Mouse (Mus musculus): ENCODE measurements around the gene Hmcn2. TPM values are rescaled to one million over a fixed set of nuclear protein-coding genes. Genes with fewer than 3 reads are reported as not detected.
A peak's percentile ranks its signal among the peaks of the same experiment; 100 is the strongest.

The Hmcn2 gene
- polyA plus RNA-seq, 1 experiment from 2014 or later = 0.17 TPM

DNA sequence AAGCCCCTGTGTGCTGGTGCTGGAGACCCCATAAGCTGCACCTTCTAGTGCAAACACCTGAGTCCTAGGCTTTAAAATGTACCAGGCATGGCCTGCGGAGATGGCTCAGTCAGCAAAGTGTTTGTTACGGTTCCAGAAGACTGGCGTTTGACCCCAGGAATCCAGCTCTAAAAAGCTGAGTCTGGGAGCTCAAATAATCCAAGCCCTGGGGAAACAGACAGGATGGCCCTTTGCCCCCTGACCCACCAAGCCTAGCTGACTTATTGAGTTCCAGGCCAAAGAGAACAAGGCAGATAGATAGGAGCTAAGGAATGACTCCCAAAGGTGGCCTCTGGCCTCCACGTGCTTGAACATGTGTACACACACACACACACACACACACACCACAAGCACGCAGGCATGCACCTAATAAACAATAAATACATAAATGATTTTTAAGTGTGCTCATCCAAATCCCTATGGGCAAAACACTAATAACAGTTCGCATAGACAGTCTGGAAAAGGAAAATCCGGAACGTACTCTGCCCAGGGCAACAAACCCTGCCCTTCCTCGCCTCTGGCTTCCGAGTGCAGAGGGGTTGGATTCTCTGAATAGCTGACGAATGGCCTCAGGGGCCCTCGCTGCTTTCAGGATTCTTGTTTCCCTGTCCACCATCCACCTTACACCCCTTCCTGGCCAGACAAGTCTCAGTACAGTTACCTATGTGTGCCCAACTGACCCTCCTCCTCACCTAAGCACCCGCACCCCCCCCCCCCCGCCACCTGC, 123.4 kb downstream of the Hmcn2 start:
- no peaks in the 10 kb centered on the region for H3K9me3 ChIP-seq (ENCODE audit: control insufficient read depth, low read length)

DNA sequence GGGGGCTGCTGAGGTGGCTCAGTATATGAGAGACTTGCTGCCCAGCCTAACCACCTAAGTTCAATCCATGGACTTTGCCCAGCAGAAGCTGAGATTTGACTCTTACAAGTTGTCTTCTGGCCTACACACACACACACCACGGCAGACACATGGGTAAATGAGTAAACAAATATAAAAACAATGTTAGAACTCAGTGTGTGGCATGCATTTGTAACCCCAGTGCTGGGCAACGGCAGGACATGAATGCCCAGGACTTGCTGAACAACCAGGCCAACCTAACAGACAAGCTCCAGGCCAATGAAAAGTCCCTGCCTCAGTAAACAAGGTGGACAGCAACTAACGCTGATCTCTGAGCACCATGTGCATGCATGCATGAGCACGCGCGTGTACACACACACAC, 125.4 kb downstream of the Hmcn2 start:
- Histone ChIP-seq H3K9ac (replicated peaks; ENCODE audit: low read depth, low read length) (no peak overlapping the region), H3K4me2 (ENCODE audit: low read depth, low read length) (no peak overlapping the region), H3K27ac (ENCODE audit: low read depth, low read length) (no peak overlapping the region), H3K4me1 (ENCODE audit: control insufficient read depth, insufficient read depth, low read length) (no peaks in the 10 kb centered on the region), H3K27me3 (ENCODE audit: control insufficient read depth, insufficient read depth, low read length) (no peaks in the 10 kb centered on the region; the same call in 1 of the 2 replicates), H3K9me3 (ENCODE audit: control insufficient read depth, low read length) (no peaks in the 10 kb centered on the region), H3K4me3 (ENCODE audit: low read depth, low read length) (no peak overlapping the region), H3K36me3 (ENCODE audit: control insufficient read depth, insufficient read depth, low read length) (no peaks in the 10 kb centered on the region)
- WGBS = 84% methylated on average over 6 of the region's 6 CpGs
- no peak for ATAC-seq (ENCODE audit: low read depth)

More for the DNA sequence above, 123.4 kb downstream of the Hmcn2 start:
- ATAC-seq (ENCODE audit: low read depth) = no peak
- Histone ChIP-seq H3K4me2 (ENCODE audit: low read depth, low read length) (no peak overlapping the region), H3K9ac (replicated peaks; ENCODE audit: low read depth, low read length) (no peak overlapping the region), H3K4me3 (ENCODE audit: low read depth, low read length) (no peak overlapping the region), H3K27me3 (ENCODE audit: control insufficient read depth, insufficient read depth, low read length) (no peaks in the 10 kb centered on the region; the same call in 1 of the 2 replicates), H3K36me3 (ENCODE audit: control insufficient read depth, insufficient read depth, low read length) (no peaks in the 10 kb centered on the region), H3K27ac (ENCODE audit: low read depth, low read length) (no peak overlapping the region), H3K4me1 (ENCODE audit: control insufficient read depth, insufficient read depth, low read length) (no peaks in the 10 kb centered on the region)
- WGBS = 59% methylated on average over 13 of the region's 14 CpGs

DNA sequence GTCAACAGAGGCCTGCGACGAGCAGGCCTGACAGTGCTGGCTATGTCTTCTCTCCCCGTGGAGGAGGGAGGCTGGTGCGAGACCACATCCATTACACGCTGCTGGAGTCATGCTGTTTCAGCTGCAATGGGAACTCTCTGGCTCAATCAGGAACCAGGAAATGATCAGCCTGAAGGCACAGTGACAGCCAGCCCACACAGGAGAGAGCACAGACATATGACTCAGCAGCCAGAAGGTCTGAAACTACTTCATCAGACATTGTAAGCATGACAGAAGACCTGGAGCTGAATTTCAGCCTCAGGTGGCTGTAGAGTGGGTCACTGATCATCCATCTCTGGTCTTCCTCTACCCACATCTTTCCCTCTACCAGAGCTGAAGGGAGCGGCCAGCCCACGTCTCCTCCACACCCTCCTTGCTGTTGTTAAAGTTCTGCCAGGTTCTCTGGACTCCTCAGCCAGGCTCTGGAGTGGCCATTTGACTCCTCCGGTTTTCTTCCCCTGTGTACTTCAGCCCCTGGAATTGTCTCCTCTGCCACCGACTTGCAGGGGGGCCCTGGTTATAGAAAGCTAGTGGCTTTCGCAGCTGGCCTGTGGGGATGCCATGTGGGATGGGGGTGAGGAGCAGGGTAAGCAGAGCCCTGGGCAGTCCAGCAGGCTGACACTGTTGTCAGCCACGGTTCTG, 128.4 kb downstream of the Hmcn2 start:
- Histone ChIP-seq H3K4me1 (ENCODE audit: control insufficient read depth, insufficient read depth, low read length) (no peaks in the 10 kb centered on the region), H3K9me3 (ENCODE audit: control insufficient read depth, low read length) (no peaks in the 10 kb centered on the region), H3K27ac (ENCODE audit: low read depth, low read length) (no peak overlapping the region), H3K4me3 (ENCODE audit: low read depth, low read length) (no peak overlapping the region), H3K27me3 (ENCODE audit: control insufficient read depth, insufficient read depth, low read length) (no peaks in the 10 kb centered on the region), H3K4me2 (ENCODE audit: low read depth, low read length) (no peak overlapping the region), H3K36me3 (ENCODE audit: control insufficient read depth, insufficient read depth, low read length) (no peaks in the 10 kb centered on the region), H3K9ac (replicated peaks; ENCODE audit: low read depth, low read length) (no peak overlapping the region)
- 48% methylated on average over 11 of the region's 11 CpGs for WGBS
- no peak; the same call in 1 of the 2 replicates for ATAC-seq (ENCODE audit: low read depth)

DNA sequence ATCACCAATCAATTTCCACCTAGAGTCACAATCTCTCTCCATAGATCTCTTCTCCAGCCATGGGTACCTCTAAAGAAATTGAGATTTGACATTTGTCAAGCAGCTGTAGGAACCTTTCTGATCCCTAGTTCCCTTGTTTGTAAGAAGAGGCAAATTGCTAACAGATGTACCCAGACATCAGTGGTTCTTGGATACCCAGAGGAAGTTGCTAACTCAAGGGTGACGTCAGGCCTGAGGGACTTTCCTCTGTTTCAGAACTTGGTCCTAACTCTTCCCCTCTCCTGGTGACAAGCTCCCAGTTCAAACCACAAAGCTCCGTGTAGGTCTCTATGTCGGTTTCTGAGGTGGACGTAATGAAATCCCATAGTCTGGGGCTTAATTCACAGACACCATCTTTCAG, 131.8 kb downstream of the Hmcn2 start:
- Histone ChIP-seq H3K4me2 (ENCODE audit: low read depth, low read length) (no peak overlapping the region), H3K27ac (ENCODE audit: low read depth, low read length) (no peak overlapping the region), H3K4me1 (ENCODE audit: control insufficient read depth, insufficient read depth, low read length) (peaks cover 15% of the 10 kb centered on the region), H3K9me3 (ENCODE audit: control insufficient read depth, low read length) (no peaks in the 10 kb centered on the region), H3K36me3 (ENCODE audit: control insufficient read depth, insufficient read depth, low read length) (no peaks in the 10 kb centered on the region), H3K4me3 (ENCODE audit: low read depth, low read length) (no peak overlapping the region), H3K9ac (replicated peaks; ENCODE audit: low read depth, low read length) (no peak overlapping the region), H3K27me3 (ENCODE audit: control insufficient read depth, insufficient read depth, low read length) (no peaks in the 10 kb centered on the region)
- no peak for ATAC-seq (ENCODE audit: low read depth)
- WGBS = 82% methylated on average over 4 of the region's 4 CpGs

DNA sequence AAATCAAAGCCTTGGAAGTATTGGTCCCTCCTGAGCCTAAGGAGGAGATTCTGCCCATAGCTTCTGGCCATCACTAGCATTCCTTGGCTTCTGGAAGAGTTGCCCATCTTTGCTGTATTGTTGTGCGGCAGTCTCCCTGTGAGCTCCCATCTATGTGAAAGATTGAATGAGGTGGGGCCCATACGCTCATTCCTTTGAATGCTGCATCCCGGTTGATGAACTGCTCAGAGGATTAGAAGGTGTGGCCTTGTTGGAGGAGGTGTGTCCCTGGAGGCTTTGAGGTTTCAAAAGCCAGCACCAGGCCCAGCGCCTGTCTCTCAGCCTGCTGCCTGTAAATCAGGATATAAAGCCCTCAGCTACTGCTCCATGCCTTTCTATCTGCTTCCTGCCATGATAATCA, 132.2 kb downstream of the Hmcn2 start:
- no peak overlapping the region for H3K27ac ChIP-seq (ENCODE audit: low read depth, low read length)
- no peak overlapping the region for H3K4me3 ChIP-seq (ENCODE audit: low read depth, low read length)
- peaks cover 15% of the 10 kb centered on the region for H3K4me1 ChIP-seq (ENCODE audit: control insufficient read depth, insufficient read depth, low read length)
- ATAC-seq (ENCODE audit: low read depth) = no peak
- no peaks in the 10 kb centered on the region for H3K36me3 ChIP-seq (ENCODE audit: control insufficient read depth, insufficient read depth, low read length)
- WGBS = 58% methylated on average over 4 of the region's 4 CpGs
- H3K9me3 ChIP-seq (ENCODE audit: control insufficient read depth, low read length) = no peaks in the 10 kb centered on the region
- H3K27me3 ChIP-seq (ENCODE audit: control insufficient read depth, insufficient read depth, low read length) = no peaks in the 10 kb centered on the region
- no peak overlapping the region for H3K9ac ChIP-seq (replicated peaks; ENCODE audit: low read depth, low read length)
- no peak overlapping the region for H3K4me2 ChIP-seq (ENCODE audit: low read depth, low read length)

DNA sequence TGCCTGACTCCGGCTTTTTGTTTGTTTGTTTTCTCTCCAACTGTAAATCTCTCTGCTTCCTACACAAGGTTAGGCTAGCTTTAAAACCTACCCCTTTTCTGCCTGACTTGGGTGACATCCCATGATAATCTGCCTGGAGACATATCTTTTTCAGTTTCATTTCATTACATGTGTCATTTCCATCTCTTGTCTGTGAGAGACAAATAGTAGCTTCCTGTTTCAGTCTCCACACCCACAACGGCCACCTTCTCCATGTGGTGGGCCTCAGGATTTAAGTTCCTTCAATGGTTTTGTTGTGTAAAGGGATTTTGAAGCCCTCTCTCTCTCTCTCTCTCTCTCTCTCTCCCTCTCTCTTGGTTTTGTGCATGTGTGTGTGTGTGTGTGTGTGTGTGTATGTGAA, 133.3 kb downstream of the Hmcn2 start:
- Histone ChIP-seq H3K9ac (replicated peaks; ENCODE audit: low read depth, low read length) (no peak overlapping the region), H3K27ac (ENCODE audit: low read depth, low read length) (no peak overlapping the region), H3K4me1 (ENCODE audit: control insufficient read depth, insufficient read depth, low read length) (peaks cover 15% of the 10 kb centered on the region), H3K4me2 (ENCODE audit: low read depth, low read length) (no peak overlapping the region), H3K9me3 (ENCODE audit: control insufficient read depth, low read length) (no peaks in the 10 kb centered on the region), H3K36me3 (ENCODE audit: control insufficient read depth, insufficient read depth, low read length) (no peaks in the 10 kb centered on the region), H3K27me3 (ENCODE audit: control insufficient read depth, insufficient read depth, low read length) (no peaks in the 10 kb centered on the region), H3K4me3 (ENCODE audit: low read depth, low read length) (no peak overlapping the region)
- ATAC-seq (ENCODE audit: low read depth) = no peak
- 73% methylated on average over 2 of the region's 2 CpGs for WGBS

DNA sequence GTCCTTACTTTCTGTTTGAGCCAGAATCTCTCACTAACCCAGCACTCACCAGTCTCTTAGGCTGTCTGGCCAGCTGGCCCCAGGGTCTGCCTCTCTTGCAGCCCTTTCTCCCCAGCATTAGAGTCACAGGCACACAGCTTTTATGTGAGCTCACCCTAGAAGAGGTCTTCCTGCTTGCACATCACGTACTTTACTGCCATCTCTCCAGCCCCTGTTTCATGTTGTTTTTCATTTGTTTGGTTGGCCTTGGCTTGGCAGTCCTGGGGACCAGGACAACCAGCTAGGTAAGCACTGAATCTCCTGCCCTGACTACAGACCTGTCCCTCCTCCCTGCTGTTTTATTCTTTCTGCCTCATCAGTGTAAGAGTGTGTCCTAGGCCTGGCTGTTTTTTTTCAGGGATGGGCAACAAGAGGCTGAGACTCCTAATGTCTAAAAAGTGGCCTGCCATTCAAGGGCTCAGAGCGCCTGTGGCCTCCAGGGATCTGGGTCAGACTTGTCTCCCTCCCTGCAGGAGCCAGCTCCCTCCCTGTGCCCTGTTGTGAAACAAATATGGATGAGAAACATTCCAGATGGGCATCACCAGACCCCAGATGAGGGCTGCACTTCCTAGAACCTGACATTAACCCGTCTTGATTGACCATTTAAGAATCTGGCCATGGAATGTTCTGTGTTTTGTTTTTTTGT, 134.7 kb downstream of the Hmcn2 start:
- WGBS = 19% methylated on average over 3 of the region's 3 CpGs

DNA sequence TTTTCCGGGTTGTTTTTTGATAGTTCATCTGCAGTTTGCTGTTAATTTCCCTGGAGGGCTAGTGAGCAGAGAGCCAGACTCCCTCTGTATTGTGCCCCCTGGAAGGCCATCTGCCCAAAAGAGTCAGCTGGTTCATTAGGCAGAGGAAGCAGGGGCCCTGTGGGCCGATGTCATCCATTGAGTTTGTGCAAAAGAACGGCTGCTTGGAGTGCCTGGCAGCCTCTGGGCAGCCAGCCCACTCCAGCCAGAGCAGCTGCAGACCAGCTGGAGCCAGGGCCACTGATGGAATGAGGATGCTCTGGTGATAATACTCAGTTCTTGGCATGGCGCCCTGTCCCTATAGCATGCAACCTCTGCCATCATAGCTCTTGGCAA, 135.2 kb downstream of the Hmcn2 start:
- no peaks in the 10 kb centered on the region for H3K36me3 ChIP-seq (ENCODE audit: control insufficient read depth, insufficient read depth, low read length)
- H3K4me2 ChIP-seq (ENCODE audit: low read depth, low read length) = no peak overlapping the region
- H3K4me1 ChIP-seq (ENCODE audit: control insufficient read depth, insufficient read depth, low read length) = peaks cover 15% of the 10 kb centered on the region
- peak; percentile 91 for ATAC-seq (ENCODE audit: low read depth)
- WGBS = 16% methylated on average over 4 of the region's 4 CpGs
- no peaks in the 10 kb centered on the region for H3K27me3 ChIP-seq (ENCODE audit: control insufficient read depth, insufficient read depth, low read length)
- H3K9ac ChIP-seq (replicated peaks; ENCODE audit: low read depth, low read length) = no peak overlapping the region
- no peaks in the 10 kb centered on the region for H3K9me3 ChIP-seq (ENCODE audit: control insufficient read depth, low read length)
- H3K27ac ChIP-seq (ENCODE audit: low read depth, low read length) = peak overlapping the region; percentile 55; the same call in 1 of the 2 replicates
- no peak overlapping the region for H3K4me3 ChIP-seq (ENCODE audit: low read depth, low read length)

More for the DNA sequence above, 134.7 kb downstream of the Hmcn2 start:
- peaks cover 15% of the 10 kb centered on the region for H3K4me1 ChIP-seq (ENCODE audit: control insufficient read depth, insufficient read depth, low read length)
- H3K9me3 ChIP-seq (ENCODE audit: control insufficient read depth, low read length) = no peaks in the 10 kb centered on the region
- H3K36me3 ChIP-seq (ENCODE audit: control insufficient read depth, insufficient read depth, low read length) = no peaks in the 10 kb centered on the region
- no peak for ATAC-seq (ENCODE audit: low read depth)
- peak overlapping the region; percentile 55; the same call in 1 of the 2 replicates for H3K27ac ChIP-seq (ENCODE audit: low read depth, low read length)
- H3K4me3 ChIP-seq (ENCODE audit: low read depth, low read length) = no peak overlapping the region
- no peaks in the 10 kb centered on the region for H3K27me3 ChIP-seq (ENCODE audit: control insufficient read depth, insufficient read depth, low read length)
- H3K9ac ChIP-seq (replicated peaks; ENCODE audit: low read depth, low read length) = no peak overlapping the region
- no peak overlapping the region for H3K4me2 ChIP-seq (ENCODE audit: low read depth, low read length)

DNA sequence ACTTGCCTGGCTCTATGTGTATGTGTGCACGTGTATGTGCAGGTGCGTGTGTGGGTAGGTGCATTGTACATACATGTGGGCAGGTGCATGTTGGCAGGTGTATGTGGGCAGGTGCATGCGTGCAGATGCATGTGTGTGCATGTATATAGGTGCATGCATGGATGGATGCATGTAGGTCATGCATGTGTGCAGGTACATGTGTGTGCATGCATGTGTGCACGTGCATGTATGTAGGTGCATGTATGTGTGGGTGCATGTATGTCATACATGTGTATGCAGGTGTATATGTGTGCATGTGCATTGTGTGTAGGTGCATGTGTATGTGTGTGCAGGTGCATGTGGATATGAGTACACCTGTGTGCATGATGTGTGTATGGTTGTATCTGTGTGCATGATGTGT, 135.7 kb downstream of the Hmcn2 start:
- WGBS = 94% methylated on average over 4 of the region's 4 CpGs
- ATAC-seq (ENCODE audit: low read depth) = no peak; the same call in 1 of the 2 replicates
- no peak overlapping the region for H3K9ac ChIP-seq (replicated peaks; ENCODE audit: low read depth, low read length)
- H3K27ac ChIP-seq (ENCODE audit: low read depth, low read length) = no peak overlapping the region
- no peaks in the 10 kb centered on the region for H3K9me3 ChIP-seq (ENCODE audit: control insufficient read depth, low read length)
- no peaks in the 10 kb centered on the region for H3K36me3 ChIP-seq (ENCODE audit: control insufficient read depth, insufficient read depth, low read length)
- H3K4me3 ChIP-seq (ENCODE audit: low read depth, low read length) = no peak overlapping the region
- peaks cover 15% of the 10 kb centered on the region for H3K4me1 ChIP-seq (ENCODE audit: control insufficient read depth, insufficient read depth, low read length)
- no peak overlapping the region for H3K4me2 ChIP-seq (ENCODE audit: low read depth, low read length)
- H3K27me3 ChIP-seq (ENCODE audit: control insufficient read depth, insufficient read depth, low read length) = no peaks in the 10 kb centered on the region
